Mouse (Mus musculus) CH12.LX (cell line): ENCODE measurements at regions not wholly inside any gene's neighbourhood (a gene's known extent, or its start where the extent isn't known, plus 50 kb on each side); places are given as distances from the start of the nearest gene placed in this dataset.

Experiments used
- CTCF ChIP-seq, 2 experiments: IDR thresholded peaks in 1 of 2; conservative IDR thresholded peaks in 1 of 2; 2 replicates each; pipeline ENCODE4 v1.5.1; 2011 to 2012; ENCODE audit warnings: low read depth in 2 of 2, low read length in 2 of 2, improper control_type of control experiment in 1 of 2, inconsistent platforms in 1 of 2, mild to moderate bottlenecking in 1 of 2, moderate library complexity in 1 of 2
- EP300 ChIP-seq: IDR thresholded peaks from 2 replicates; pipeline ENCODE4 v1.6.1; 2011; ENCODE audit warnings: low read length, improper control_type of control experiment
- MAFK ChIP-seq: IDR thresholded peaks from 2 replicates; pipeline ENCODE4 v1.6.1; 2011; ENCODE audit warnings: low read length, improper control_type of control experiment; ENCODE audit not compliant: insufficient replicate concordance
- POLR2A ChIP-seq: IDR thresholded peaks from 2 replicates; pipeline ENCODE4 v1.6.1; 2011; ENCODE audit warnings: low read depth, mild to moderate bottlenecking, improper control_type of control experiment, low read length

GRCm38 (mm10) chr12:118775463-118776064, 70.6 kb upstream of the Sp8 start:
- TF ChIP-seq EP300 (no peak), CTCF (conservative IDR thresholded peaks at IDR 0.05 in 1 of 2, IDR thresholded peaks at IDR 0.05 in 1 of 2; ENCODE audit: low read depth in 2 of 2, low read length in 2 of 2) (no peak), POLR2A (no peak), MAFK (no peak)
